Mouse (Mus musculus): ENCODE measurements at regions not wholly inside any gene's neighbourhood (a gene's known extent, or its start where the extent isn't known, plus 50 kb on each side); places are given as distances from the start of the nearest gene placed in this dataset.

GRCm38 (mm10) chr5:119459751-119460150 is 210.7 kb upstream of the Tbx3 start:
- Histone ChIP-seq H3K27me3 (ENCODE audit: control insufficient read depth, insufficient read depth, low read length, poor library complexity, severe bottlenecking) (no peaks in the 10 kb centered on the region), H3K27ac (ENCODE audit: insufficient read depth, low read length) (no peak overlapping the region), H3K4me1 (ENCODE audit: control insufficient read depth, insufficient read depth, low read length) (no peaks in the 10 kb centered on the region), H3K4me3 (ENCODE audit: low read depth, low read length) (no peak overlapping the region), H3K9me3 (replicated peaks; ENCODE audit: control insufficient read depth, insufficient read depth, low read length, poor library complexity, severe bottlenecking) (no peaks in the 10 kb centered on the region), H3K9ac (ENCODE audit: low read depth, poor library complexity, severe bottlenecking) (no peak overlapping the region), H3K36me3 (ENCODE audit: control insufficient read depth, insufficient read depth, low read length, poor library complexity, severe bottlenecking) (no peaks in the 10 kb centered on the region)
- TF ChIP-seq EP300 (IDR thresholded peaks at IDR 0.05; ENCODE audit: insufficient read depth, low read depth, low read length) (no peak), POLR2A (IDR thresholded peaks at IDR 0.05; ENCODE audit: insufficient read depth, low read length) (no peak), CTCF (IDR thresholded peaks at IDR 0.05; ENCODE audit: low read depth, low read length) (no peak)

DNA sequence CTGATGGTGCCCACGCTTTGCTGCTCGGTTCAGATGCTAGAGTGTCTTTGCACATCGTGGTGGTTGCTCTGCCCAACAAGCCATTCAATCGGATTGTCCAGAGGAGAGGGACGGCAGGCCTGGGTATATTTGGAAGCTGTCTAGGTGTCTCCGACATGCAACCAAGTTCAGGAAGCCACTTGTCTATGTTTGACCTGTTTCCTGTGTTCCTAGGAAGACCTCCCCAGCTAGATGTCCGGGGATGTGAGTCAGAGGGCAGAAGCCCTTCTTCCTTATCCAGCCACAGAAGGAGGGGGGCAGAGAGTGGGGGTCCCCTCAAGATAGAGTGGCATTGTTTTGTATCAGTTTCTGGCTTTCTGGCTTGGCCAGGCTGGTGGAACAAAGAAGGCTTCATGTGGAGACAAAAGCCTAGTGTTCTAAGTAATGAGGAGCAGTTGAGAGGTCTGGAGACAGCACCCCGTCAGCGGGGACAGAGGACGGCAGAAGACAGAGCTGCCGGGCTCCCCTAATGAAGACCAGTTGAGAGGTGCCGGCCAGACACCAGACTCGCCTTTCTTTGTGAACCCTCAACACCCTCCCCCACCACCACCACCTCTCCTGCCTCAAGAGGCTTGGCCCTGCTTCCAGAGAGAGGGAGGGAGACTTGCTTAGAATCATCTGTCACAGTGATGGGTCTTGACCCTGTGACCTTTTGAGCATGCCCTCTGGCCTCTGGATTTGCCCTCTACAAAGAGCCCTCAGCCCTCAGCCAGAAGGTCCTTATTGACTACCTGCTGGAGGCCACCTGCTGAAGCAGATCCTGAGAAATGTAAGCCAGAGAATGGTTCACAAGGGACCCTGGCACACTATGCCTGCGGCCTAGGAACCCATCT is 207.6 kb upstream of the Tbx3 start:
- H3K4me3 ChIP-seq (ENCODE audit: low read depth, low read length), result no peak overlapping the region
- no peak for TF ChIP-seq POLR2A (IDR thresholded peaks at IDR 0.05; ENCODE audit: insufficient read depth, low read length)
- TF ChIP-seq EP300 (IDR thresholded peaks at IDR 0.05; ENCODE audit: insufficient read depth, low read depth, low read length), result no peak
- no peak for TF ChIP-seq CTCF (IDR thresholded peaks at IDR 0.05; ENCODE audit: low read depth, low read length)
- H3K27ac ChIP-seq (ENCODE audit: insufficient read depth, low read length), result no peak overlapping the region
- H3K36me3 ChIP-seq (ENCODE audit: control insufficient read depth, insufficient read depth, low read length, poor library complexity, severe bottlenecking), result no peaks in the 10 kb centered on the region
- no peak overlapping the region for H3K9ac ChIP-seq (ENCODE audit: low read depth, poor library complexity, severe bottlenecking)
- no peaks in the 10 kb centered on the region for H3K4me1 ChIP-seq (ENCODE audit: control insufficient read depth, insufficient read depth, low read length)
- no peaks in the 10 kb centered on the region for H3K9me3 ChIP-seq (replicated peaks; ENCODE audit: control insufficient read depth, insufficient read depth, low read length, poor library complexity, severe bottlenecking)
- H3K27me3 ChIP-seq (ENCODE audit: control insufficient read depth, insufficient read depth, low read length, poor library complexity, severe bottlenecking), result no peaks in the 10 kb centered on the region

GRCm38 (mm10) chr5:119464553-119464952 is 205.9 kb upstream of the Tbx3 start:
- Histone ChIP-seq H3K36me3 (ENCODE audit: control insufficient read depth, insufficient read depth, low read length, poor library complexity, severe bottlenecking) (no peaks in the 10 kb centered on the region), H3K9me3 (replicated peaks; ENCODE audit: control insufficient read depth, insufficient read depth, low read length, poor library complexity, severe bottlenecking) (no peaks in the 10 kb centered on the region), H3K9ac (ENCODE audit: low read depth, poor library complexity, severe bottlenecking) (no peak overlapping the region), H3K4me3 (ENCODE audit: low read depth, low read length) (no peak overlapping the region), H3K27me3 (ENCODE audit: control insufficient read depth, insufficient read depth, low read length, poor library complexity, severe bottlenecking) (0 out of 2 replicates have a peak, but pooled peaks cover 1% of the 10 kb centered on the region), H3K4me1 (ENCODE audit: control insufficient read depth, insufficient read depth, low read length) (no peaks in the 10 kb centered on the region), H3K27ac (ENCODE audit: insufficient read depth, low read length) (no peak overlapping the region)
- TF ChIP-seq POLR2A (IDR thresholded peaks at IDR 0.05; ENCODE audit: insufficient read depth, low read length) (no peak), CTCF (IDR thresholded peaks at IDR 0.05; ENCODE audit: low read depth, low read length) (no peak), EP300 (IDR thresholded peaks at IDR 0.05; ENCODE audit: insufficient read depth, low read depth, low read length) (no peak)

- H3K9me3 ChIP-seq (replicated peaks; ENCODE audit: control insufficient read depth, insufficient read depth, low read length, poor library complexity, severe bottlenecking), result no peaks in the 10 kb centered on the region
- no peak overlapping the region for H3K27ac ChIP-seq (ENCODE audit: insufficient read depth, low read length)
- no peak overlapping the region for H3K4me3 ChIP-seq (ENCODE audit: low read depth, low read length)
- no peak overlapping the region for H3K9ac ChIP-seq (ENCODE audit: low read depth, poor library complexity, severe bottlenecking)
- 0 out of 2 replicates have a peak, but pooled peaks cover 1% of the 10 kb centered on the region for H3K27me3 ChIP-seq (ENCODE audit: control insufficient read depth, insufficient read depth, low read length, poor library complexity, severe bottlenecking)
- TF ChIP-seq EP300 (IDR thresholded peaks at IDR 0.05; ENCODE audit: insufficient read depth, low read depth, low read length) (no peak), CTCF (IDR thresholded peaks at IDR 0.05; ENCODE audit: low read depth, low read length) (no peak), POLR2A (IDR thresholded peaks at IDR 0.05; ENCODE audit: insufficient read depth, low read length) (no peak)
- no peaks in the 10 kb centered on the region for H3K4me1 ChIP-seq (ENCODE audit: control insufficient read depth, insufficient read depth, low read length)
- no peaks in the 10 kb centered on the region for H3K36me3 ChIP-seq (ENCODE audit: control insufficient read depth, insufficient read depth, low read length, poor library complexity, severe bottlenecking)
Observed at GRCm38 (mm10) chr5:119467346-119468085, 203.0 kb upstream of the Tbx3 start.

- Histone ChIP-seq H3K27me3 (ENCODE audit: control insufficient read depth, insufficient read depth, low read length, poor library complexity, severe bottlenecking) (no peaks in the 10 kb centered on the region), H3K4me3 (ENCODE audit: low read depth, low read length) (no peak overlapping the region), H3K9ac (ENCODE audit: low read depth, poor library complexity, severe bottlenecking) (no peak overlapping the region), H3K36me3 (ENCODE audit: control insufficient read depth, insufficient read depth, low read length, poor library complexity, severe bottlenecking) (no peaks in the 10 kb centered on the region), H3K27ac (ENCODE audit: insufficient read depth, low read length) (no peak overlapping the region), H3K9me3 (replicated peaks; ENCODE audit: control insufficient read depth, insufficient read depth, low read length, poor library complexity, severe bottlenecking) (peaks cover 4% of the 10 kb centered on the region), H3K4me1 (ENCODE audit: control insufficient read depth, insufficient read depth, low read length) (no peaks in the 10 kb centered on the region)
- TF ChIP-seq EP300 (IDR thresholded peaks at IDR 0.05; ENCODE audit: insufficient read depth, low read depth, low read length) (no peak), CTCF (IDR thresholded peaks at IDR 0.05; ENCODE audit: low read depth, low read length) (no peak), POLR2A (IDR thresholded peaks at IDR 0.05; ENCODE audit: insufficient read depth, low read length) (no peak)
Observed at GRCm38 (mm10) chr5:119477926-119478325, 192.5 kb upstream of the Tbx3 start.

GRCm38 (mm10) chr5:119478331-119478730 is 192.1 kb upstream of the Tbx3 start:
- no peak overlapping the region for H3K4me3 ChIP-seq (ENCODE audit: low read depth, low read length)

More at GRCm38 (mm10) chr5:119478331-119478730, 192.1 kb upstream of the Tbx3 start:
- H3K27ac ChIP-seq (ENCODE audit: insufficient read depth, low read length), result no peak overlapping the region
- no peaks in the 10 kb centered on the region for H3K27me3 ChIP-seq (ENCODE audit: control insufficient read depth, insufficient read depth, low read length, poor library complexity, severe bottlenecking)
- TF ChIP-seq CTCF (IDR thresholded peaks at IDR 0.05; ENCODE audit: low read depth, low read length) (no peak), POLR2A (IDR thresholded peaks at IDR 0.05; ENCODE audit: insufficient read depth, low read length) (no peak), EP300 (IDR thresholded peaks at IDR 0.05; ENCODE audit: insufficient read depth, low read depth, low read length) (no peak)
- H3K9me3 ChIP-seq (replicated peaks; ENCODE audit: control insufficient read depth, insufficient read depth, low read length, poor library complexity, severe bottlenecking), result peaks cover 4% of the 10 kb centered on the region
- H3K36me3 ChIP-seq (ENCODE audit: control insufficient read depth, insufficient read depth, low read length, poor library complexity, severe bottlenecking), result no peaks in the 10 kb centered on the region
- H3K4me1 ChIP-seq (ENCODE audit: control insufficient read depth, insufficient read depth, low read length), result no peaks in the 10 kb centered on the region
- H3K9ac ChIP-seq (ENCODE audit: low read depth, poor library complexity, severe bottlenecking), result no peak overlapping the region

Data from ES-Bruce4 (cell line).